Mouse (Mus musculus) forebrain, embryonic 16.5 days (tissue): ENCODE data around the gene Zfp326. TPM values are rescaled to one million over a fixed set of nuclear protein-coding genes. Genes with fewer than 3 reads are reported as not detected.

Experiments used
- ATAC-seq: fragments of 200-750 bp; cut with Nextera tagmentation; 2 replicates; pipeline ENCODE4 v1.8.0; 2017; ENCODE audit warnings: mild to moderate bottlenecking, moderate library complexity
- H3K27ac ChIP-seq: fragments of 300-500 bp; sonication (generic); 2 replicates; pipeline ENCODE4 v1.5.1; 2014; ENCODE audit warnings: low read length, control low read depth
- H3K27me3 ChIP-seq: fragments of 300-500 bp; sonication (generic); replicated peaks from 2 replicates; pipeline ENCODE4 v1.6.1; 2014; ENCODE audit warnings: low read length; ENCODE audit not compliant: control insufficient read depth, insufficient read depth
- H3K36me3 ChIP-seq: fragments of 300-500 bp; sonication (generic); 2 replicates; pipeline ENCODE4 v1.6.1; 2014; ENCODE audit not compliant: control insufficient read depth, insufficient read depth
- H3K4me1 ChIP-seq: fragments of 300-500 bp; sonication (generic); replicated peaks from 2 replicates; pipeline ENCODE4 v1.6.1; 2014; ENCODE audit warnings: low read length; ENCODE audit not compliant: control insufficient read depth, insufficient read depth
- H3K4me2 ChIP-seq: fragments of 300-500 bp; sonication (generic); 2 replicates; pipeline ENCODE4 v1.6.1; 2014; ENCODE audit warnings: mild to moderate bottlenecking, low read length, control low read depth
- H3K4me3 ChIP-seq: fragments of 300-500 bp; sonication (generic); replicated peaks from 2 replicates; pipeline ENCODE4 v1.5.1; 2014; ENCODE audit warnings: mild to moderate bottlenecking, low read length, control low read depth
- H3K9ac ChIP-seq: fragments of 300-500 bp; sonication (generic); replicated peaks from 2 replicates; pipeline ENCODE4 v1.6.1; 2014; ENCODE audit warnings: low read depth, low read length, control low read depth
- H3K9me3 ChIP-seq: fragments of 300-500 bp; sonication (generic); 2 replicates; pipeline ENCODE4 v1.6.1; 2016; ENCODE audit warnings: low read length; ENCODE audit not compliant: control insufficient read depth
- WGBS: fragments of 180-500 bp; shearing (Covaris S2); extraction: QIAGEN DNeasy Blood & Tissue Kit; methylation state at CpG from one replicate; pipeline ENCODE4 v1.1.7; 2014; 5-methylcytosine and 5-hydroxymethylcytosine counted together
- polyA plus RNA-seq: library from polyadenylated mRNA; unstranded; fragments of >200 nt; fragmentation: Nextera tagmentation; extraction: Ambion mirVana; gene quantifications from 2 replicates; pipeline ENCODE4 v1.2.1, GENCODE M21; 2015

The Zfp326 gene
- polyA plus RNA-seq, 1 experiment from 2014 or later, result 56.3 TPM

DNA sequence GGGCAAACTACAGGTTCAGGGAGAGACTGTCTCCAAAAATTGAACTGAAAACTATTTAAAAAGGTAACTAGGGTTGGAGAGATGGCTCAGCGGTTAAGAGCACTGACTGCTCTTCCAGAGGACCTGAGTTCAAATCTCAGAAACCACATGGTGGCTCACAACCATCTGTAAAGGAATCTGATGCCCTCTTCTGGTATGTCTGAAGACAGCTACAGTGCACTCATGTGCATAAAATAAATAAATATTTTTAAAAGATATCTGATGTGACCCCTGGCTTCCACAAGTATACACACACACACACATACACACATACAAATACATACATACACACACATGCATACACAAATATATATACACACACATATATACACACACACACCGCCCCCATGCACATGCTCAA, 31.3 kb upstream of the Zfp326 start:
- Histone ChIP-seq H3K9me3 (no peaks in the 10 kb centered on the region), H3K9ac (no peak overlapping the region), H3K4me1 (peaks cover 2% of the 10 kb centered on the region), H3K4me3 (no peak overlapping the region), H3K27ac (no peak overlapping the region), H3K27me3 (no peaks in the 10 kb centered on the region), H3K36me3 (no peaks in the 10 kb centered on the region), H3K4me2 (no peak overlapping the region)
- WGBS, result 93% methylated on average over 2 of the region's 2 CpGs
- no peak for ATAC-seq

DNA sequence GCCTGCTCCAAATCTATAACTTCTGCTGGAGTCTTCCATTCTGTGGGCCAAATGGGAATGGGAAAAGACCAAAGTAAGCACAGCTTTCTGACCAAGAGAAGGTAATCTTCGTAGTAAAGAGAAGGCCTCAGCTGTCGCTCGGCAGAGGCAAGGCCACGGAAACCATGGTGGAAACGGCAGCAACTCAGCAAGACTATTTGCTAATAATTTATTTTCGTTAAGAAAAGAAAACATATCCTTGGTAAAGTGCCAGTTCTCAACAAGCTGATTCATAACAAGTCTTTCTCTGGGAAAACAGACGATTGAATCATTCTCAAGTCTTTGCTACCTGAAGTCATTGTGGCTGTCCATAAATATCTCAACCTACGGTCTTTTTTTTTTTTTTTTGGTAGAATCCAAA, 28.6 kb upstream of the Zfp326 start:
- Histone ChIP-seq H3K9me3 (no peaks in the 10 kb centered on the region), H3K36me3 (no peaks in the 10 kb centered on the region), H3K4me2 (no peak overlapping the region), H3K27ac (no peak overlapping the region), H3K27me3 (no peaks in the 10 kb centered on the region), H3K9ac (no peak overlapping the region), H3K4me1 (peaks cover 2% of the 10 kb centered on the region), H3K4me3 (no peak overlapping the region)
- ATAC-seq, result no peak
- whole genome bisulfite sequencing, result 89% methylated on average over 8 of the region's 8 CpGs

DNA sequence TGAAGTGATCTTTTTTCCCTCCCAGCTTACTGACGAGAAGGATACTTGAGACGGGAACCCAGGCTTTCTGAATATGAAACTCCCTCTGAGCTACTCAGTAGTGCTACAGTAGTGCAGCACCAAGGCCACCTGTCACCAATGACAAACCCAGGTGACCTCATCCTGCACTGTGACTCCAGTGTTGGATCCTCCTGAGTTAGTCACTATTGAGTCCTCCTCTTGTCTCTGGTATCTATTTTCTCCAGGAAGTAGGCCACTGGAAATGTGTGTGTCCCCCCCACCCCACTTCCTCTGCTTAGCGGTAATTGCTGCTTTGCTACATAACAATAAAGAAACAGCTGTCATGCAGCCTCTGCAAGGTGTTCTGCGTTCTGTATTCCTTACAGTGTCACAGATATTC, 27.1 kb upstream of the Zfp326 start:
- WGBS, result 78% methylated on average over 4 of the region's 4 CpGs

DNA sequence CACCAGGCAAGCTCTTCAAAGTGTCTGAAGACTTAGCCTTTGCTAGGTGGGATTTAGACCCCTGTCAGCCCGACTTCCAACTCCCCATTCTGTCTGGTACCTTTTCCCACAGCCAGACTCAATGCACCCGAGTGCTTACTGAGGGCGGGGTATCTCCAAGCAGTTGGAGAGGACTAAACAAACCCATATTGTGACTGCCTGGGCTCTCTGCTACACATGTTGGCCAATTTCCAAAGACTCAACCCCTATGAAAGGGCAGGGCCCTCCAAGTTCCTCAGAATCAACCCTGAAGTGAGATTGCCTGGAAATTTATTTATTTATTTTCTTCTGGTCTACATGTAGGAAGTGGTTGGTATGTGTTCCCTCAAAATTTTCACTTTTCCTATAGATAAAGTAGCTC, 26.7 kb upstream of the Zfp326 start:
- H3K9ac ChIP-seq, result no peak overlapping the region
- no peak overlapping the region for H3K4me2 ChIP-seq
- no peaks in the 10 kb centered on the region for H3K9me3 ChIP-seq
- H3K27me3 ChIP-seq, result no peaks in the 10 kb centered on the region
- no peak overlapping the region for H3K4me3 ChIP-seq
- no peak overlapping the region for H3K27ac ChIP-seq
- ATAC-seq, result no peak
- H3K36me3 ChIP-seq, result no peaks in the 10 kb centered on the region
- peaks cover 2% of the 10 kb centered on the region for H3K4me1 ChIP-seq
- WGBS, result 39% methylated on average over 3 of the region's 3 CpGs

More for the DNA sequence above, 27.1 kb upstream of the Zfp326 start:
- Histone ChIP-seq H3K4me2 (no peak overlapping the region), H3K36me3 (no peaks in the 10 kb centered on the region), H3K4me1 (peaks cover 2% of the 10 kb centered on the region), H3K27ac (no peak overlapping the region), H3K9ac (no peak overlapping the region), H3K4me3 (no peak overlapping the region), H3K27me3 (no peaks in the 10 kb centered on the region), H3K9me3 (no peaks in the 10 kb centered on the region)
- ATAC-seq, result no peak

DNA sequence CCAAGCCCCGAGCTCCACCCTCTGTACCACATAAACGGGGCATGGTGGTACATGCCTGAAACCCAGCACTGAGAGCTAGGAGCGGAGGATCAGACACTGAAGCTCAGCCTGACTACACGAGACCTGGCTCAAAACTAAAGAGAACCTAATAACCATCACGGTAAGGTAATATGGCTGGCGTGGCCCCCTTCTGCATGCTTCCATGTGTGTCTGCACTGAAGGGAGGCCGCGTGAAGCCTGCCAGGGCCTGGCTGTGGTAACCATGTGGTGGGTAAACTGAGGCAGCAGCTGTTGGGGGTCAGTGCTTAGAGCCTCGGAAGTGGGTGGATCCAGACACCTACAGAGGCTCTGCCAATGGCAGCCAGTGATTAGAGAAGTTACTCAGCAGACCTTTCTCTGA, 23.1 kb upstream of the Zfp326 start:
- Histone ChIP-seq H3K27ac (no peak overlapping the region), H3K4me3 (no peak overlapping the region), H3K27me3 (no peaks in the 10 kb centered on the region), H3K9me3 (no peaks in the 10 kb centered on the region), H3K9ac (no peak overlapping the region), H3K4me1 (peaks cover 2% of the 10 kb centered on the region), H3K36me3 (no peaks in the 10 kb centered on the region), H3K4me2 (no peak overlapping the region)
- ATAC-seq, result no peak
- WGBS, result 85% methylated on average over 9 of the region's 9 CpGs

DNA sequence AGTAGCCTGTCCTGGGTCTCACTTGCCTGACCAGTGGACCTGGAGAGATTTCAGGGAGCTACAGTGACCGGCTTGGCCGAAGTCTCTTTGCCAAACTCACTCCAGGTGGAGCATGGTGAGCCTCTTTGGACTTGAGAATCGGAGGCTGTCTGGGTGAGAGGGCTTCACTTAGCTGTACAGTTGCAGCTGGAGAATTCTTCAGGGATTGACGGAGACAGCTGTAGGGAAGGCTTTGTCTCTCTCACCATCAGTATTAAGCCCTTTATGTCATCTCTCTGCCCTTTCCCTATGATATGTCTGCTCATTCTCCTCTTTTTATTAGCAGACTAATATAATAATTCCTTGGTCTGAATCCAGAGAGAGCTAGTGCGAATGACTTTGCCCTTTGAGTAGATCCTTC, 18.9 kb upstream of the Zfp326 start:
- Histone ChIP-seq H3K27me3 (no peaks in the 10 kb centered on the region), H3K9ac (no peak overlapping the region), H3K4me3 (no peak overlapping the region), H3K4me2 (no peak overlapping the region), H3K36me3 (no peaks in the 10 kb centered on the region), H3K27ac (no peak overlapping the region), H3K9me3 (no peaks in the 10 kb centered on the region), H3K4me1 (peaks cover 11% of the 10 kb centered on the region)
- WGBS, result 86% methylated on average over 5 of the region's 5 CpGs
- no peak for ATAC-seq

DNA sequence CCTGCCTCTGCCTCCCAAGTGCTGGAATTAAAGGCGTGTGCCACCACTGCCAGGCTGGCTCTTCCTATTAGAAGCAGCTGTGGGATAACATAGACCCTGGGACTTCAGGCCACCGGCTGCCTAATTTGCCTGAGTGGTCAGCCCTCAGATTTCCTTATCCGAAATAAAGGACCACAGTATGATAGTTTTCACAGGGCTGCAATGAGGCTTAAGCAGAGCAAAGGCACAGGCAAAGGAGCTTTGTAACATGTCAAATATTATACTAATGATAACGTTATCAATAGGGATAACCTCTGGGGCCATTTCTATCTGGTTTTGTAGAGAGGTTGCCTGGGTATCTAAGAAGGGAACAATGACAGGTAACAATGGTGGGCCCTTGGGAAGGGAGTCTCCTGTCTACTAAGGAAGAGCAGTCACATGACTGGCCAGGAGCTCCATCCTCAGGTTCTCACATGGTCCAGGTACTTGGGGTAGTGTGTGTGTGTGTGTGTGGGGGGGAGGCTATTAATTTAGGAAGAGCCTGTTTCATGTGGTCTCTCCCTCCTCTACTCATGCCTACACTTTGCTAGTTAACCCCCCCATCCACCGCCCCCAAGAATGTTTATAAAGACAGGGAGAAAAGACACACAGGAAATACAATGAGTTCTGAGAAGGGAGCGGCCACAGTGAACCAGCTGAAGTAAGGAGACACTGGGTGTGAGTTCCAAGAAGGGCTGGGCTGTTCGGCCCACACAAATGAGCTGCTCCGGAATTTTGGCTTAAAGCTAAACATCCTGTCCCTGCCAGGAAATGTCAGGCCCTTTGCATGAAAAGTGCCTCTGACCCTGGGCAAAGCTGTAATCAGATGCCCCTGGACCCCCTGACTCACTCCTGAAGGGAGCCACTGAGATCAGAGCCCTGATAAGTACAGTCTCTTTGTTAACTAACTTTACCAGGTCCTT, 17.3 kb upstream of the Zfp326 start:
- Histone ChIP-seq H3K27me3 (no peaks in the 10 kb centered on the region), H3K27ac (no peak overlapping the region), H3K9me3 (no peaks in the 10 kb centered on the region), H3K9ac (no peak overlapping the region), H3K4me2 (no peak overlapping the region), H3K4me3 (no peak overlapping the region), H3K4me1 (peaks cover 11% of the 10 kb centered on the region), H3K36me3 (no peaks in the 10 kb centered on the region)
- WGBS, result 71% methylated on average over 8 of the region's 8 CpGs
- no peak for ATAC-seq

DNA sequence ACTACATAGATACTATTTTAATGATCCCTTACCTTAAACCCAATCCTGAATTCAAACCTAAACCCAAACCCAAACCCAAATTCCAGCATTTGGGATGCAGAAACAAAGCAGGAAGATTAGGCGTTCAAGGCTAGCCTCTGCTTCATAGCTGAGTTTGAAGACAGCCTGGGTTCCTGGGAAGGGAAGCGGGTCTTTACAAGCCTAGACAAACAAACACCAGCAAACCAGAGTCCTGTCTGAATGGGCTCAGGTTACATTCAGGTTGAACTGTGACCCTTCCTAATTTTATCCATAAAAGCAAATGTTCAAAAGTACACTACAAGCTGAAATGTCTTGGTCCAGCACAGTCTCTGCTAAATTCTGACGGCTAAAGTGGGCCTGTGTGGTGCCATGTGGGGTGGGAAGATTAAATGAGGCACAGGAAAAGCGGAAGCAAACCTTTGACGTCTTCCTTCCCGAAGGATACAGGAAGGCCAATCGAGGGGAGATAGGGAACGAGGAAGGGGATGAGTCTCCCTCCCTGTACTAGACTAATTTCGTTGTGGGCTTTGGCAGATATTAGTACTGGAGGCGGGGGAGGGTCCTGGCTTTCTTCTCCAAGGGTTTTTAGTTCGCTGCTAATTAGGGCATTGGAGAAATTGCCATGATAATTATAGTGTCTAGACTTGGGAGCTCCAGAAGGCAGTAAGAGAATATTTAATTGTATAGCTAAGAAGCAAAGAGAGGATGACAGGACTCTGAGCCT, 16.5 kb upstream of the Zfp326 start:
- no peaks in the 10 kb centered on the region for H3K36me3 ChIP-seq
- no peaks in the 10 kb centered on the region for H3K9me3 ChIP-seq
- H3K27me3 ChIP-seq, result no peaks in the 10 kb centered on the region
- H3K4me1 ChIP-seq, result peaks cover 11% of the 10 kb centered on the region
- 40% methylated on average over 11 of the region's 11 CpGs for WGBS
- peak; percentile 92 for ATAC-seq
- H3K9ac ChIP-seq, result no peak overlapping the region
- H3K27ac ChIP-seq, result peak overlapping the region; percentile 69
- H3K4me3 ChIP-seq, result no peak overlapping the region
- H3K4me2 ChIP-seq, result no peak overlapping the region

DNA sequence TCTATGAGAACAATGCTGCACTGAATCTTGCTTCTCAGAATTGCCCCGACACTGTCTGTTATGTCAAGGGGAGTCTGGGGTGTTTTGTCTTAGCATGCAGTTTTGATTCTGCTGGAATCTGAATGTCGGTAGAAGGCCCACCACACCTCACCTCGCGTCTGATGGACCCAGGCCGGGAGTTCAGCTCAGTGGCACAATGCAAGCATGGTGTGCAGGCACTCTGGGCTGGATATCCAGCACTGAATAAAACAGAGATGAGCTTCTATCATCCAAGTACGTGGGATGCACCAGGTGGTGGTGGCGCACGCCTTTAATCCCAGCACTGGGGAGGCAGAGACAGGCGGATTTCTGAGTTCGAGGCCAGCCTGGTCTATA, 15.9 kb upstream of the Zfp326 start:
- no peak overlapping the region; the same call in 1 of the 2 replicates for H3K9ac ChIP-seq
- H3K27me3 ChIP-seq, result no peaks in the 10 kb centered on the region
- no peaks in the 10 kb centered on the region for H3K36me3 ChIP-seq
- H3K27ac ChIP-seq, result peak overlapping the region; percentile 69
- no peaks in the 10 kb centered on the region for H3K9me3 ChIP-seq
- H3K4me1 ChIP-seq, result peaks cover 11% of the 10 kb centered on the region
- H3K4me2 ChIP-seq, result no peak overlapping the region
- no peak overlapping the region for H3K4me3 ChIP-seq
- 64% methylated on average over 10 of the region's 10 CpGs for WGBS
- ATAC-seq, result no peak
